Mouse (Mus musculus) midbrain, postnatal 0 days (tissue): ENCODE data around the gene Lepr. TPM values are rescaled to one million over a fixed set of nuclear protein-coding genes. Genes with fewer than 3 reads are reported as not detected.

ENCODE experiments used
- ATAC-seq: fragments of 200-750 bp; cut with Nextera tagmentation; 2 replicates; pipeline ENCODE4 v1.8.0; 2017; ENCODE audit warnings: moderate number of reproducible peaks, mild to moderate bottlenecking, moderate TSS enrichment, moderate library complexity; ENCODE audit not compliant: low FRiP score
- DNase-seq: peaks from one replicate; pipeline ENCODE4 v3.0.0-alpha.2; 2015; ENCODE audit warnings: low spot score
- H3K27ac ChIP-seq: fragments of 300-500 bp; sonication (generic); 2 replicates; pipeline ENCODE4 v1.5.1; 2014; ENCODE audit warnings: low read depth, mild to moderate bottlenecking, low read length, mixed read lengths
- H3K27me3 ChIP-seq: fragments of 300-500 bp; sonication (generic); 2 replicates; pipeline ENCODE4 v1.6.1; 2014; ENCODE audit warnings: low read length, control low read depth, mixed read lengths; ENCODE audit not compliant: insufficient read depth
- H3K36me3 ChIP-seq: fragments of 300-500 bp; sonication (generic); 2 replicates; pipeline ENCODE4 v1.6.1; 2014; ENCODE audit warnings: low read length, control low read depth, mixed read lengths; ENCODE audit not compliant: insufficient read depth
- H3K4me1 ChIP-seq: fragments of 300-500 bp; sonication (generic); 2 replicates; pipeline ENCODE4 v1.6.1; 2014; ENCODE audit warnings: mild to moderate bottlenecking, control low read depth, antibody characterized with exemption, low read length, mixed read lengths; ENCODE audit not compliant: insufficient read depth
- H3K4me2 ChIP-seq: fragments of 300-500 bp; sonication (generic); 2 replicates; pipeline ENCODE4 v1.6.1; 2014; ENCODE audit warnings: low read depth, mild to moderate bottlenecking, low read length, mixed read lengths; ENCODE audit not compliant: poor library complexity, severe bottlenecking
- H3K4me3 ChIP-seq: fragments of 300-500 bp; sonication (generic); 2 replicates; pipeline ENCODE4 v1.5.1; 2014; ENCODE audit warnings: low read depth, mild to moderate bottlenecking, low read length, moderate library complexity
- H3K9ac ChIP-seq: fragments of 300-500 bp; sonication (generic); replicated peaks from 2 replicates; pipeline ENCODE4 v1.6.1; 2014; ENCODE audit warnings: mild to moderate bottlenecking, low read length, moderate library complexity, mixed read lengths; ENCODE audit not compliant: poor library complexity, severe bottlenecking
- H3K9me3 ChIP-seq: fragments of 300-500 bp; sonication (generic); 2 replicates; pipeline ENCODE4 v1.6.1; 2016; ENCODE audit warnings: low read length, control low read depth
- CTCF ChIP-seq: IDR thresholded peaks from 2 replicates; pipeline ENCODE4 v1.5.1; 2016; ENCODE audit warnings: antibody characterized with exemption, mild to moderate bottlenecking
- WGBS: fragments of 180-500 bp; shearing (Covaris S2); extraction: QIAGEN DNeasy Blood & Tissue Kit; methylation state at CpG from one replicate; pipeline ENCODE4 v1.1.7; 2014; 5-methylcytosine and 5-hydroxymethylcytosine counted together
- polyA plus RNA-seq: library from polyadenylated mRNA; unstranded; fragments of >200 nt; fragmentation: Nextera tagmentation; extraction: Ambion mirVana; gene quantifications from 2 replicates; pipeline ENCODE4 v1.2.1, GENCODE M21; 2015
- total RNA-seq: library from RNA; depleted of rRNA; stranded (reverse); fragments of >200 nt; gene quantifications from 2 replicates; pipeline ENCODE4 v1.2.3, GENCODE M21; 2014

Lepr gene
- total and polyA plus RNA-seq, 2 experiments from 2014 or later: 2.8 to 9.0 TPM

GRCm38 (mm10) chr4:101683086-101683485 is 34.1 kb upstream of the Lepr start:
- ATAC-seq: no peak

GRCm38 (mm10) chr4:101684821-101685220 is 32.4 kb upstream of the Lepr start:
- DNase-seq (no peak), ATAC-seq (no peak)
- TF ChIP-seq CTCF: no peak
- 92% methylated on average over 3 of the region's 3 CpGs for WGBS
- Histone ChIP-seq H3K4me3 (no peak overlapping the region), H3K27me3 (no peaks in the 10 kb centered on the region), H3K9me3 (no peaks in the 10 kb centered on the region), H3K36me3 (no peaks in the 10 kb centered on the region), H3K4me1 (no peaks in the 10 kb centered on the region), H3K4me2 (no peak overlapping the region), H3K9ac (no peak overlapping the region), H3K27ac (no peak overlapping the region)

More at GRCm38 (mm10) chr4:101683086-101683485, 34.1 kb upstream of the Lepr start:
- Histone ChIP-seq H3K27me3 (no peaks in the 10 kb centered on the region), H3K9ac (no peak overlapping the region), H3K27ac (no peak overlapping the region), H3K4me2 (no peak overlapping the region), H3K9me3 (no peaks in the 10 kb centered on the region), H3K4me3 (no peak overlapping the region), H3K4me1 (no peaks in the 10 kb centered on the region), H3K36me3 (no peaks in the 10 kb centered on the region)
- DNase-seq: no peak
- TF ChIP-seq CTCF: no peak
- WGBS: 78% methylated on average over 3 of the region's 3 CpGs

- H3K27ac ChIP-seq: no peak overlapping the region
- 70% methylated on average over 13 of the region's 13 CpGs for WGBS
- H3K4me1 ChIP-seq: no peaks in the 10 kb centered on the region
- ATAC-seq (no peak), DNase-seq (no peak)
- H3K4me3 ChIP-seq: no peak overlapping the region
- no peak for TF ChIP-seq CTCF
- no peak overlapping the region for H3K9ac ChIP-seq
- H3K9me3 ChIP-seq: no peaks in the 10 kb centered on the region
- no peaks in the 10 kb centered on the region for H3K27me3 ChIP-seq
- H3K4me2 ChIP-seq: no peak overlapping the region
- H3K36me3 ChIP-seq: no peaks in the 10 kb centered on the region
Observed at GRCm38 (mm10) chr4:101686227-101686810, 30.9 kb upstream of the Lepr start.

- Histone ChIP-seq H3K27me3 (no peaks in the 10 kb centered on the region), H3K27ac (no peak overlapping the region), H3K4me3 (no peak overlapping the region), H3K9me3 (no peaks in the 10 kb centered on the region), H3K4me2 (no peak overlapping the region), H3K4me1 (no peaks in the 10 kb centered on the region), H3K36me3 (no peaks in the 10 kb centered on the region), H3K9ac (no peak overlapping the region)
- DNase-seq: no peak
- no peak for TF ChIP-seq CTCF
- 83% methylated on average over 4 of the region's 4 CpGs for WGBS
- ATAC-seq: no peak
Observed at GRCm38 (mm10) chr4:101689241-101689640, 28.0 kb upstream of the Lepr start.

- Histone ChIP-seq H3K4me3 (no peak overlapping the region), H3K9me3 (no peaks in the 10 kb centered on the region)
- 85% methylated on average over 5 of the region's 5 CpGs for WGBS
Observed at GRCm38 (mm10) chr4:101689645-101690044, 27.6 kb upstream of the Lepr start.

GRCm38 (mm10) chr4:101692892-101693291 is 24.3 kb upstream of the Lepr start:
- DNase-seq (no peak), ATAC-seq (no peak)
- Histone ChIP-seq H3K4me3 (no peak overlapping the region), H3K27me3 (no peaks in the 10 kb centered on the region), H3K36me3 (no peaks in the 10 kb centered on the region), H3K9me3 (no peaks in the 10 kb centered on the region), H3K4me2 (no peak overlapping the region), H3K9ac (no peak overlapping the region), H3K4me1 (no peaks in the 10 kb centered on the region), H3K27ac (no peak overlapping the region)
- TF ChIP-seq CTCF: no peak
- 69% methylated on average over 4 of the region's 4 CpGs for WGBS

More at GRCm38 (mm10) chr4:101689645-101690044, 27.6 kb upstream of the Lepr start:
- Histone ChIP-seq H3K27me3 (no peaks in the 10 kb centered on the region), H3K9ac (no peak overlapping the region), H3K4me2 (no peak overlapping the region), H3K36me3 (no peaks in the 10 kb centered on the region), H3K4me1 (no peaks in the 10 kb centered on the region), H3K27ac (no peak overlapping the region)
- ATAC-seq: no peak
- TF ChIP-seq CTCF: no peak
- no peak for DNase-seq
